Mouse (Mus musculus) forebrain, embryonic 15.5 days (tissue): ENCODE data around the gene Glod4. TPM values are rescaled to one million over a fixed set of nuclear protein-coding genes. Genes with fewer than 3 reads are reported as not detected.

Experiments used
- ATAC-seq: fragments of 200-750 bp; cut with Nextera tagmentation; replicated peaks from 2 replicates; pipeline ENCODE4 v1.8.0; 2017; ENCODE audit warnings: mild to moderate bottlenecking, moderate TSS enrichment, moderate library complexity
- H3K27ac ChIP-seq: fragments of 300-500 bp; sonication (generic); replicated peaks from 2 replicates; pipeline ENCODE4 v1.5.1; 2015; ENCODE audit warnings: mild to moderate bottlenecking, inconsistent platforms
- H3K27me3 ChIP-seq: fragments of 300-500 bp; sonication (generic); 2 replicates; pipeline ENCODE4 v1.6.1; 2015; ENCODE audit warnings: inconsistent platforms
- H3K36me3 ChIP-seq: fragments of 300-500 bp; sonication (generic); 2 replicates; pipeline ENCODE4 v1.6.1; 2015; ENCODE audit warnings: mild to moderate bottlenecking, inconsistent platforms
- H3K4me1 ChIP-seq: fragments of 300-500 bp; sonication (generic); 2 replicates; pipeline ENCODE4 v1.6.1; 2015; ENCODE audit warnings: inconsistent platforms
- H3K4me2 ChIP-seq: fragments of 300-500 bp; sonication (generic); replicated peaks from 2 replicates; pipeline ENCODE4 v1.6.1; 2015; ENCODE audit warnings: mild to moderate bottlenecking, inconsistent platforms
- H3K4me3 ChIP-seq: fragments of 300-500 bp; sonication (generic); 2 replicates; pipeline ENCODE4 v1.5.1; 2015; ENCODE audit warnings: mild to moderate bottlenecking, inconsistent platforms
- H3K9ac ChIP-seq: fragments of 300-500 bp; sonication (generic); replicated peaks from 2 replicates; pipeline ENCODE4 v1.6.1; 2015; ENCODE audit warnings: mild to moderate bottlenecking, inconsistent platforms
- H3K9me3 ChIP-seq: fragments of 300-500 bp; sonication (generic); 2 replicates; pipeline ENCODE4 v1.6.1; 2016; ENCODE audit warnings: inconsistent platforms
- WGBS: fragments of 180-500 bp; shearing (Covaris S2); methylation state at CpG from one replicate; pipeline ENCODE4 v1.1.7; 2015; ENCODE audit warnings: mixed read lengths; 5-methylcytosine and 5-hydroxymethylcytosine counted together
- polyA plus RNA-seq: library from polyadenylated mRNA; unstranded; fragments of >200 nt; fragmentation: Nextera tagmentation; extraction: Ambion mirVana; gene quantifications from 2 replicates; pipeline ENCODE4 v1.2.1, GENCODE M21; 2015

Gene Glod4
- polyA plus RNA-seq, 1 experiment from 2014 or later, result 120 TPM

DNA sequence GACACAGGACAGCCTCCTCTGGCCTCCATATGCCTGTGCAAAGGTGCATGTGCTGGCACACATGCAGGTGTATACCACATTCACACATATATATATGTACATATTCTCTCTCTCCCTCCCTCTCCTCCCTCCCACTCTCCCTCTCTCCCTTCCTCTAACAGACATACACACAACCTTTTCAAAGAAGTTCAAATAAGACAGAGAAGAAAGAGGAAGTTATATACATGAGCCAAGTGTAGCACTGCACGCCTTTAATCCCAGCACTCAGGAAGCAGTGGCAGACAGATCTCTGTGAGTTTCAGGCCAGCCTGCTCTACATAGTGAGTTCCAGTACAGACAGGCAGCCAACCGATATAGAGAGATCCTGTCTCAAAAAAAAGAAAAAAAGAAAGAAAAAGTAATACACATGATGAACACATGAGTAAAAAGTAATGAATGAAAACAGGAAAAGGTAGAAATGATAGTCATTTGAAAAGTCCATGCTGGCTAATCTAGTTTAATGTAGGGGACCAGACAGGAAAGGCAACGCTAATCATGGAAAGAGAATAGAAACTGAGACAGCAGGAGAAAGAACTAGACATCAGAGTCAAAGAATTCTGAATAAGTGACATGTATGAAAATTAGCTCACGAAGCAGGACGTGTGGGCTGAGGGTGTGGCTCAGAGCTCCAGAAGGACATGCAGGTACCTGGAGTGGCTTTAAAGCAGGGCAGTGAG is 90.1 kb downstream of the Glod4 start:
- Histone ChIP-seq H3K4me2 (no peak overlapping the region), H3K27me3 (no peaks in the 10 kb centered on the region), H3K9me3 (no peaks in the 10 kb centered on the region), H3K4me3 (no peak overlapping the region), H3K4me1 (peaks cover 8% of the 10 kb centered on the region), H3K36me3 (peaks cover 24% of the 10 kb centered on the region), H3K27ac (no peak overlapping the region), H3K9ac (no peak overlapping the region)
- WGBS, result 95% methylated on average over 5 of the region's 5 CpGs
- no peak for ATAC-seq

DNA sequence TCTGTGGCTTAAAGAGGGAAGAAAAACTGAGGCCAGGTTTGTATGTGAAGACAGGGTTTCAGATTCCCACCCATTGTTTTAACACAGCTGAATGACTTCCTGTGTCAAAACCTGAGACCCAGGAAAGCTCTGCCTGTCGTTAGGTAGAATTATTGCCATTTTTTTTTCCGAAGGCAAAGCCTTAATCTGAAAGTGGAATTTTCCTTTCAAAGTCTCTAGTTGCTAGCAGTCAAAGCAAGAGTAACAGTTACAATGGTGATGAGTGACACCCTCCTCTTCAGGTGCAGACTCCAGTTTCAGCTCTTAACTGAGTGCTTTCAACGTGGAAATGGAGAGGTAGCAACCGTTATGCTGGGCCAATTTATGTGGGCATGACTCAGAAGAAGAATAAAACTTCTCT is 92.5 kb downstream of the Glod4 start:
- Histone ChIP-seq H3K4me1 (peaks cover 14% of the 10 kb centered on the region), H3K36me3 (peaks cover 20% of the 10 kb centered on the region), H3K27me3 (no peaks in the 10 kb centered on the region), H3K27ac (no peak overlapping the region), H3K9me3 (no peaks in the 10 kb centered on the region), H3K9ac (no peak overlapping the region), H3K4me2 (no peak overlapping the region), H3K4me3 (no peak overlapping the region)
- no peak for ATAC-seq
- WGBS, result 47% methylated on average over 4 of the region's 4 CpGs

DNA sequence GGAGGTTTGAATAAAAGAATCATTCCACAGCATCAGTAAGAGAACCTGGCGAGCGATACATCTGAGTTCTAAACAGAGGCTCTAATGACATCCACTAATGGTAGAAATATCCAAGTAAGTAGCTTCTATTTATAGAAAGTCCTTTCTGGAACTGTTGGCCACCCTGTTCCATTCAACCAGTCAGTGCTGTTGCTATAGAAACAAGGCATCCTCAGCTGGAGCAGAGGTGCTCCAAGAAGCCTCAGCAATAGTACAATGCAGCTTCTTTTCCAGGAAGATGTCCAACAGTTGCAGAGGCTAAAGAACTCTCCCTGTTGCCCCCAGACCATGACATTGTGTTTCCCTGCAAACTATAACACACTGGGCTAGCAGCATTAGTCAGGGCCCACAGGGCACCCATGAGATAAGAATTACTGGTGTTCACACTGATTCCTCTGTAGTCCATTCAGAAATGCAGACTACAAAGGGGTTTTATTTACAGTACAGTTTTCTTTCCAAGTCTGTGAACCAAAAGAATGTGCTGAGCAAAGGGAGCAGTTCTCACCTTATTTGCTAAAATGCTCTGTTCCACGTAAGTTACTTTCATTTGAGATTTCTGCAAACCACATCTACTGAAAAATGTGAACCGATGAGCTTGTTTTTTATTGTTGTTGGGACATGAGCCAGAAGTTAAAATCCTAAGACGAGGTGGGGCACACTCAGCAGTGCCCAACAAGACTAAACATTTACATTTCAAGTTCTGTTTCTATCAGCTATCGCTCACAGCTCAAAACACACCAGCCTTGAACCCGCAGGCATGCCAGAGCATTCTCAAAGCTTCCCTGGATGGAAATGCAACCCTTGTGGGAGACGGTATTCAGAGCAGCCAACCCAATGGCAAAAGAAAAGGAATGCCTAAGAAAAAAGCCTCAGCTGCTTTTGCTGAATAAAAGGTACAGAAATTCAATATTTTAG is 95.2 kb downstream of the Glod4 start:
- Histone ChIP-seq H3K36me3 (0 out of 2 replicates have a peak, but pooled peaks cover 4% of the 10 kb centered on the region), H3K27me3 (no peaks in the 10 kb centered on the region), H3K9ac (no peak overlapping the region), H3K4me3 (no peak overlapping the region), H3K9me3 (no peaks in the 10 kb centered on the region), H3K27ac (peak overlapping the region; percentile 66), H3K4me1 (peaks cover 14% of the 10 kb centered on the region), H3K4me2 (no peak overlapping the region)
- no peak for ATAC-seq
- WGBS, result 49% methylated on average over 8 of the region's 8 CpGs

DNA sequence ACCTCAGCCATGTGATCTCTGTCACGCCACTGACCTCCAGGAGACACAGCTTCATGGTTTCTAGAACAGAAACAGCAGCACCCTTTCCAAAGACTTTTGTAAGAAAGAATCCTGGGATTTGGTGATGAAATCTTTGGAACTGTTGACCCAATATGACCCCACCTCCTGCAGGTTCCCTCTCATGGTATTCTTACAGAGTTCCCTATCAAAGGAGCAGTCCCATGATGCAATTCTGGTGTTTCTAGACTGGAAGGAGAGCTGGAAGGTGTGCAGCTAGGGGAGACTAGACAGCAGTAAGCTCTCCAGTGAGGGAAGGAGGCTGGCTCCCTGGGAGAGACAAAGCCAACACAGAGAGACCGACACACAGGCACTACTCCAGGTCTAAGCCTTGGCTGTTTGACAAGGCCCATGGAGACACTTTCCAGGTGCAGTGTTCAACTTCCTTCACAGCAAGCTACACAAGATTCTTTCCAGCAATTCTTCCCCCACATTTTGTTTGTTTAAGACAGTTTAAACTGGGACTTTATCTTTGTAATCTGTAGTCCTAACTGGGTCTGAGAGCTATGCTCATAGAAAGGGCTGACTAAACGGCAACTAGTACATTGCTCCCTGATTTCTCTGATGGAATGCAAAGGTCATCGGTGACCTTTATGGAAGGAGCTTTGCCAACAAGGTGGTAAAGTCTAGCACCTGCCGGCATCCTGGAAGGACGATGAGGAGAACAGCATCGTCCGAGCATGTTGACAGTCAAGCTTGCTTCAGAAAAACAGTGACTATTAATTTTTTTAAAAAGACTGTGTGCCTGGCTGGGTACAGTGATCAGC is 97.1 kb downstream of the Glod4 start:
- no peak overlapping the region for H3K9ac ChIP-seq
- no peaks in the 10 kb centered on the region for H3K9me3 ChIP-seq
- H3K36me3 ChIP-seq, result no peaks in the 10 kb centered on the region
- H3K27me3 ChIP-seq, result no peaks in the 10 kb centered on the region
- no peak overlapping the region for H3K4me2 ChIP-seq
- no peak for ATAC-seq
- no peak overlapping the region for H3K27ac ChIP-seq
- WGBS, result 85% methylated on average over 8 of the region's 8 CpGs
- peaks cover 14% of the 10 kb centered on the region for H3K4me1 ChIP-seq
- H3K4me3 ChIP-seq, result no peak overlapping the region

DNA sequence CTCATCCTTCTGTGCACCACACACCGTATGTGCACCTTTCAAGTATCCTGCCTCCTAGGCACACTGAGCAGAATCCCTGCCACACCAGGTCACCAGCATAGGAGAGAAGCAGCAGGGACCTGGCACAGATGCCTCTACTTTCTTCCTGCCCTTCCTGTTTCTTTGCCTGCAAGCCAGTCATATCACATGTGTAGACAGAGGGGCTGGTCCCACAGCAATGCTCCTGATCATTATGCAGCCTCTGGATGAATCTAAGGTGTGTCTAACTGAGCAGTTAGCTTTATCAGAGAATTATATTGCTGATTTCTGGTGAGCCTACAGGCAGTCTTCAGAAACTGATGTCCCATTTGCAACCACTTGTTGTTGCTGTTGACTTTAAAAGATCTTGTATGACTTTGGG is 98.4 kb downstream of the Glod4 start:
- Histone ChIP-seq H3K4me3 (no peak overlapping the region), H3K9ac (no peak overlapping the region), H3K27me3 (no peaks in the 10 kb centered on the region), H3K9me3 (no peaks in the 10 kb centered on the region), H3K27ac (no peak overlapping the region), H3K4me2 (no peak overlapping the region), H3K36me3 (no peaks in the 10 kb centered on the region), H3K4me1 (peaks cover 14% of the 10 kb centered on the region)
- WGBS, result 100% methylated on average over 1 of the region's 1 CpGs
- ATAC-seq, result no peak

DNA sequence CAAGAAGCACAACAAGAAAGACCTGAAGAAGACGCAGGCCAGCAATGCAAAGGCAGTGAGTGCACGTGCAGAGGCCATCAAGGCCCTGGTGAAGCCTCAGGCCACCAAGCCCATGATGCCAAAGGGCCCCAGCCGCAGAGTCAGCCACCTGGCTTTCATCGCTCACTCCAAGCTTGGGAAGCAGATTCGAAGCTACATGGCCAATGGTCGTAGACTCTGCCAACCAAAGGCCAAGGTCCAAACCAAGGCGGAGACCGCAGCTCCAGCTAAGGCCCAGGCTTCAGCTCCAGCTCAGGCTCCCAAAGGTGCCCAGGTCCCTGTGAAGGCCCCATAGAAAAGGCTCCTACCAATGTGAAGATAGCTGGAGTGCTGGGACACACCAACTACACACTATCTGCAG is 99.1 kb downstream of the Glod4 start:
- WGBS, result 97% methylated on average over 8 of the region's 8 CpGs

DNA sequence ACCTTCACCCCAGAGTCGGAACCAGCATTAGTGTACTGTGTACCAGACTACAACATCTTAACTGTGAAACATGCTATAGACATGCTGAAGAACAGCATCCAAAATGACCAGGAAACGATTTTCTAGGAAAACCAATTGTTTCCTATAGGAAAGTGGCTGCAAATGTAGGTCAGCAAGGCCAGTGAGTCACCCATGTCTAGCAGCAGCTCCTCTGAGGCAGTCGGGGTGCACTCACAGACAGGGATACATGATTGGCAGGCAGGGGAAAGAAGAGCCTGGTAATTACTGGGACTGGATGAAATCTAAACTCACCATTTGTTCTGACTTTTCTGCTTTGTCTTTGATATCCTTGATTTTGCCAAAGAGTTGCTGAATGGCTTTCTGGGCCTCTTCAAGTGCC is 105.5 kb downstream of the Glod4 start:
- Histone ChIP-seq H3K9me3 (no peaks in the 10 kb centered on the region), H3K36me3 (peaks cover 48% of the 10 kb centered on the region), H3K4me3 (no peak overlapping the region), H3K27me3 (no peaks in the 10 kb centered on the region), H3K27ac (no peak overlapping the region), H3K4me2 (no peak overlapping the region), H3K4me1 (no peaks in the 10 kb centered on the region), H3K9ac (no peak overlapping the region)
- 86% methylated on average over 3 of the region's 3 CpGs for WGBS
- no peak for ATAC-seq

More for the DNA sequence above, 99.1 kb downstream of the Glod4 start:
- Histone ChIP-seq H3K4me1 (peaks cover 14% of the 10 kb centered on the region), H3K9me3 (no peaks in the 10 kb centered on the region), H3K36me3 (no peaks in the 10 kb centered on the region), H3K9ac (no peak overlapping the region), H3K4me3 (no peak overlapping the region), H3K27ac (no peak overlapping the region), H3K27me3 (no peaks in the 10 kb centered on the region), H3K4me2 (no peak overlapping the region)
- ATAC-seq, result no peak

DNA sequence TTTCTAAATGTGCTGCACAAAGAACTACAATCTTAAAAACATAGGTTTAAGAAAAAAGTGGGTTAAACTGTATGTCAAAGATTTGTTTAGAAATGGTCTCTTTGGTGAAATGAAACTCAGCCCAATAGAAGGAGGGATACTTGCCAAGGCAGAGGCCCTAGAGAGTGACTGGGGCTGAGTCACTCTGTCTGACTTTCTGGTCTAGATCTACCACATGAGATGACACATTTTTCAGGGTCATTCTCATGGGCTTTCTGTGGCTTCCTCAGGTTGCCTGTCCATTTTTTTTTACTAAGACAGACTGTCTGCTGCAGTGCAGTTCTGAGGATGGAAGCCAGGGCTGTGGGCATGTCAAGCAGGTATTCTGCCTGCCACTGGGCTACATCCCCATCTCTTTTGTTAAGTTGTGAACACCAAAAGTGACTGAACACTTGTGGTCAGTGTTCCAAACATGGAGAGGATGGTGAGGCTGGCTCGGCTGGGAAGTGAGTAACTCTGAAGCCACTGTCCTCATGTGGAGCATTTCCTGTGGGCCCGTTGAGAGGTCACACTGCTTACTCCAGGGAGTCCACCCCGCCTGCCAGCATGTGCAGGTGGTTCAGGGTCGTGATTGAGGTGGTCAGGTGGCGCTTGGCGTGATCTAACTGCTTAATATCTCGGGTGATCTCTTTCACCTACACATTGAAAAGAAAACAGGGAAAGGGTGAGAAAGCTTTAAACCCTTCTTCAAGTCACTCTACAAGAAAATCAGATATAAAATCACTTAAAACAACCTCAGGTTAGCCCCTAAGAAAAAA is 107.7 kb downstream of the Glod4 start:
- Histone ChIP-seq H3K27me3 (no peaks in the 10 kb centered on the region), H3K9ac (no peak overlapping the region), H3K4me1 (no peaks in the 10 kb centered on the region), H3K4me3 (no peak overlapping the region), H3K36me3 (peaks cover 56% of the 10 kb centered on the region), H3K4me2 (no peak overlapping the region), H3K9me3 (no peaks in the 10 kb centered on the region), H3K27ac (no peak overlapping the region)
- ATAC-seq, result no peak
- WGBS, result 88% methylated on average over 7 of the region's 7 CpGs

DNA sequence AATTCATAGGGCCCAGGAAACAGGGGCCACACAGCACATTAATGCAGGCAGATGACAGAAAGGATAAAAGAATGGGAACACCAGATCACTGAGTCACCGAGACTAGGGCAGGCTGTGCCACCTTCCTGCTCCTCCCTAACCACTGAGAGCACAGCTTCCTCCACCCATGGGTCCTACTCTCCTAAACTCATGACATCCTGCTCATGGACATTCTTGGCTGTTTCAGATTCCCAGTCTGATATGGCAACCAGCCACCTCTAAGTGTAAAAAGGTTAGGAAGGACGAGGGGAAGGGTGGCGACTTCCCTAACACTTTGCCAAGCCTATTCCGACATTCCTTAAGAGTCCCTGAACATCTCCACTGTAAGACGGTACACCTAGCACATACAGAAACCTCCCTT is 112.7 kb downstream of the Glod4 start:
- H3K36me3 ChIP-seq, result peaks cover 35% of the 10 kb centered on the region
- no peak overlapping the region for H3K4me2 ChIP-seq
- no peak overlapping the region for H3K27ac ChIP-seq
- no peaks in the 10 kb centered on the region for H3K27me3 ChIP-seq
- no peak for ATAC-seq
- H3K9ac ChIP-seq, result no peak overlapping the region
- no peaks in the 10 kb centered on the region for H3K4me1 ChIP-seq
- WGBS, result 91% methylated on average over 5 of the region's 5 CpGs
- no peak overlapping the region for H3K4me3 ChIP-seq
- no peaks in the 10 kb centered on the region for H3K9me3 ChIP-seq

DNA sequence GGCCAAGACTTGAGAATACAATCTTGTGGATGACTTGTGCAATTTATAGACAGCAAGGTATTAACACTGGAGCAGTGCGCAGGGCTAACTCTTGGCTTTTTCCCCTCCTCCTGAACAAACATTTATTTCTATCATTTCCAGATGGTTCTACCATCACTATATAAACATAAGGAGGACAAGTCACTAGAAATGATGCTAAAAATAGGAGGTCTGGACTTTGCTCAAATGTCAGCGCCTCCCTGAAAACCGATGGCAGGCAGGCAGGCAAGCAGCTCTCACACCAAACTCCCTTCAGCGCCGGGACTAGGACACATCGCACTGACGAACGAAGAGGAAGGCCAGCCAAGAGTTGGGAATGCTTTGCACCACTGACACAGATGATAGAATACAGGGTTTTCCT is 118.1 kb downstream of the Glod4 start:
- WGBS, result 93% methylated on average over 8 of the region's 8 CpGs
- no peak overlapping the region for H3K9ac ChIP-seq
- ATAC-seq, result no peak
- H3K4me2 ChIP-seq, result no peak overlapping the region
- H3K36me3 ChIP-seq, result peaks cover 30% of the 10 kb centered on the region
- no peak overlapping the region for H3K27ac ChIP-seq
- H3K27me3 ChIP-seq, result no peaks in the 10 kb centered on the region
- no peaks in the 10 kb centered on the region for H3K4me1 ChIP-seq
- H3K4me3 ChIP-seq, result no peak overlapping the region
- H3K9me3 ChIP-seq, result no peaks in the 10 kb centered on the region

DNA sequence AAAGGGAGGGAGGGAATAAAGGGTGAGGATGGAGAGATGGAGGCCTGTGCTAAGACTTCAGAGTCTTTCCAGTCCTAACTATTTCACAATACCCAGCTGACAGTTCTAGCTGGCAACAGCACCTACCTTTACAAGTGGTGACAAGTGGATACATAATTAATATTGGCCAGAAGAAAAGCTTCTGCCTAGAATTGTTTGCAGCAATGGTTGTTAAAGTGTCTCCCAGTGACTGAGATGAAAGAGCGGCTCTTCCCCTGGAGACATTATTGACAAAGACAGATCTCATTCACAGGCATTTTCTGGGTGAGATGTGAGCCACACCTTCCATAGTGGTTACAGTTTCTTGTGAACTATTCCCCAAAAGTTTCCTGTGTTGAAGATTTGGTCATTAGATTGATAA is 120.0 kb downstream of the Glod4 start:
- 90% methylated on average over 1 of the region's 1 CpGs for WGBS
- H3K36me3 ChIP-seq, result peaks cover 33% of the 10 kb centered on the region
- no peak for ATAC-seq

More for the DNA sequence above, 120.0 kb downstream of the Glod4 start:
- no peaks in the 10 kb centered on the region for H3K27me3 ChIP-seq
- no peaks in the 10 kb centered on the region for H3K4me1 ChIP-seq
- H3K4me2 ChIP-seq, result no peak overlapping the region
- no peak overlapping the region for H3K27ac ChIP-seq
- H3K9me3 ChIP-seq, result no peaks in the 10 kb centered on the region
- no peak overlapping the region for H3K4me3 ChIP-seq
- H3K9ac ChIP-seq, result no peak overlapping the region
